Mouse (Mus musculus): ENCODE measurements around the gene Prima1.

Prima1 gene

GRCm38 (mm10) chr12:103229058-103229457, 12.9 kb downstream of the Prima1 start:
- DNase-seq (ENCODE audit: extremely low read depth, insufficient read length, low spot score): no peak

GRCm38 (mm10) chr12:103226121-103226520, 15.8 kb downstream of the Prima1 start:
- no peak for DNase-seq (ENCODE audit: extremely low read depth, insufficient read length, low spot score)

GRCm38 (mm10) chr12:103223671-103224070, 18.3 kb downstream of the Prima1 start:
- DNase-seq (ENCODE audit: extremely low read depth, insufficient read length, low spot score): no peak

GRCm38 (mm10) chr12:103215877-103216610, 25.9 kb downstream of the Prima1 start:
- DNase-seq (ENCODE audit: extremely low read depth, insufficient read length, low spot score): no peak

GRCm38 (mm10) chr12:103214797-103215196, 27.2 kb downstream of the Prima1 start:
- no peak for DNase-seq (ENCODE audit: extremely low read depth, insufficient read length, low spot score)

GRCm38 (mm10) chr12:103214270-103214669, 27.7 kb downstream of the Prima1 start:
- DNase-seq (ENCODE audit: extremely low read depth, insufficient read length, low spot score): no peak

- DNase-seq (ENCODE audit: extremely low read depth, insufficient read length, low spot score): no peak
Measured at GRCm38 (mm10) chr12:103213591-103213990, 28.4 kb downstream of the Prima1 start.

GRCm38 (mm10) chr12:103211078-103211477, 30.9 kb downstream of the Prima1 start:
- no peak for DNase-seq (ENCODE audit: extremely low read depth, insufficient read length, low spot score)

GRCm38 (mm10) chr12:103209581-103209980, 32.4 kb downstream of the Prima1 start:
- no peak for DNase-seq (ENCODE audit: extremely low read depth, insufficient read length, low spot score)

- DNase-seq (ENCODE audit: extremely low read depth, insufficient read length, low spot score): no peak
Measured at GRCm38 (mm10) chr12:103205561-103205960, 36.4 kb downstream of the Prima1 start.

GRCm38 (mm10) chr12:103202592-103203544, 39.1 kb downstream of the Prima1 start:
- DNase-seq (ENCODE audit: extremely low read depth, insufficient read length, low spot score): no peak

GRCm38 (mm10) chr12:103192996-103193395, 49.0 kb downstream of the Prima1 start:
- DNase-seq (ENCODE audit: extremely low read depth, insufficient read length, low spot score): no peak

GRCm38 (mm10) chr12:103189771-103190170, 52.2 kb downstream of the Prima1 start:
- DNase-seq (ENCODE audit: extremely low read depth, insufficient read length, low spot score): no peak

GRCm38 (mm10) chr12:103188223-103188622, 53.7 kb downstream of the Prima1 start:
- DNase-seq (ENCODE audit: extremely low read depth, insufficient read length, low spot score): no peak

- DNase-seq (ENCODE audit: extremely low read depth, insufficient read length, low spot score): no peak
Measured at GRCm38 (mm10) chr12:103187020-103187419, 54.9 kb downstream of the Prima1 start.

GRCm38 (mm10) chr12:103183057-103183456, 58.9 kb downstream of the Prima1 start:
- DNase-seq (ENCODE audit: extremely low read depth, insufficient read length, low spot score): no peak

GRCm38 (mm10) chr12:103168892-103169291, 73.1 kb downstream of the Prima1 start:
- no peak for DNase-seq (ENCODE audit: extremely low read depth, insufficient read length, low spot score)

- DNase-seq (ENCODE audit: extremely low read depth, insufficient read length, low spot score): no peak
Measured at GRCm38 (mm10) chr12:103164101-103165030, 77.6 kb downstream of the Prima1 start.

GRCm38 (mm10) chr12:103163596-103163995, 78.4 kb downstream of the Prima1 start:
- no peak for DNase-seq (ENCODE audit: extremely low read depth, insufficient read length, low spot score)

GRCm38 (mm10) chr12:103160721-103161120, 81.2 kb downstream of the Prima1 start:
- no peak for DNase-seq (ENCODE audit: extremely low read depth, insufficient read length, low spot score)

GRCm38 (mm10) chr12:103159016-103159415, 82.9 kb downstream of the Prima1 start:
- no peak for DNase-seq (ENCODE audit: extremely low read depth, insufficient read length, low spot score)
